ENCODE assay signal across 9 mouse cellular contexts in the genomic region with DNA sequence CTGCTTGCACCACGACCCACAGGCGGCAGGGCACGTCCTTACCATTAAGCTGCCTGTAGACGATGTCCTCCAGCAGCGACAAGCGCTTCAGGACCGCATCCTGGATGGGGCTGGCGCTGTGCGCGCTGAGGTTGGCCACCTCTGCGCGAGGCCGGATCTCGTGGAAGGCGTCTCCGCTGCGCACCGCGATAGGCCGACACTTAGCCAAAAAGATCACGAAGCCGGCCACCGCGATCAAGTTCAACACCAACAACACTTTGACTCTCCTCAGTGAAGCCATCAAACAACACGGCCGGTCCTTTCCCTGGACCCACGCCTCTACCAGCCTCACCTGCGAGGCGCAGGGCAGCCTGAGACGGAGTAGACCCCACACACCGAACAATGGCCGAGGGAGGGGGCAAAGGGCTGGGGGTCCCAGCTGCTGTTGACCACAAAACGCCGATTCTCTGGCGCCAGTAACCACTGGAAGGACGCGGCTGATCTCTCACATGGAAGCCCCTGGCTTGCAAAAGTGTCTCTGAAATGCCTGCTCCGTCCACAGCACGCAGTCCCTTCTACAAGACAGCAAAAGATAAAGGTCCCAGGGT. TPM values are rescaled to one million over a fixed set of nuclear protein-coding genes. Genes with fewer than 3 reads are reported as not detected.
DNase-seq lines count a peak whose midpoint lies in the region; ATAC-seq lines count a peak whose summit lies in the region.
"Had no signal": no experiment of that assay in that cellular context is flagged by ENCODE, and none has a peak within 500 bp of the region (broad histone marks: within the 10 kb centered on the region; RNA-seq: fewer than 3 reads in every experiment).

No protein-coding gene starts in this region.

- H3K27ac ChIP-seq in embryonic facial prominence, embryonic 14.5 days (replicated peaks; ENCODE audit: low read depth, low read length): no peak overlapping the region

- peak; percentile 29 for DNase-seq in kidney, postnatal 10 days
- DNase-seq in kidney, adult 8-10 months: no peak
- DNase-seq in adrenal gland, postnatal 14 days: peak; percentile 20
- peak; percentile 19 for DNase-seq in embryonic facial prominence, embryonic 14.5 days (ENCODE audit: low spot score)
- peak; percentile 12 to 21 for DNase-seq in heart, postnatal 36 days
- DNase-seq in lung, postnatal 4 days: peak; percentile 3 to 23
- DNase-seq in urinary bladder, postnatal 10 days (ENCODE audit: low spot score): no peak

- intact Hi-C loops in heart, postnatal 36 days (cut with DNase I): loop anchor here (2.0 to 10.0 kb wide), 5 partner anchors 42 to 442 kb away; no protein-coding TSS in a partner anchor

- no peaks in the 10 kb centered on the region for H3K9me3 ChIP-seq in embryonic facial prominence, embryonic 14.5 days (ENCODE audit: control insufficient read depth, low read length)

- under 1% methylated on average over 35 of the region's 39 CpGs for WGBS in embryonic facial prominence, embryonic 14.5 days

- peaks cover 29% of the 10 kb centered on the region for H3K27me3 ChIP-seq in embryonic facial prominence, embryonic 14.5 days (replicated peaks; ENCODE audit: control insufficient read depth, insufficient read depth, low read length)

- no peaks in the 10 kb centered on the region for H3K36me3 ChIP-seq in embryonic facial prominence, embryonic 14.5 days (ENCODE audit: control insufficient read depth, insufficient read depth, low read length)

- peak overlapping the region; percentile 56 for H3K9ac ChIP-seq in embryonic facial prominence, embryonic 14.5 days (ENCODE audit: low read depth, low read length)

- peak overlapping the region; percentile 72 for H3K4me2 ChIP-seq in embryonic facial prominence, embryonic 14.5 days (ENCODE audit: low read depth, low read length)

- H3K4me3 ChIP-seq in embryonic facial prominence, embryonic 14.5 days (ENCODE audit: low read depth, low read length): peak overlapping the region; percentile 52

- H3K4me1 ChIP-seq in embryonic facial prominence, embryonic 14.5 days (ENCODE audit: control insufficient read depth, insufficient read depth, low read length): peaks cover 6% of the 10 kb centered on the region; the same call in 1 of the 2 replicates

- ATAC-seq in embryonic facial prominence, embryonic 14.5 days (ENCODE audit: low read depth): 0 out of 2 replicates have a peak, but pooled peaks have one; percentile 17
- ATAC-seq in inflammation-experienced regulatory T-cells, adult 6 months: no peak

RNA-seq across cellular contexts. Expression of gene Galnt17, which starts 1.9 kb away (rescaled TPM):
- total RNA-seq in adrenal gland, postnatal 14 days (2021): 4.7 and 5.4 TPM in 2 replicates
- 4.1 TPM in 2 replicates for polyA plus RNA-seq in embryonic facial prominence, embryonic 14.5 days (2014; fragmentation: Nextera tagmentation; extraction: Ambion mirVana)
- total RNA-seq in heart, postnatal 36 days (2021): 1 to 10 TPM; 4.1 to 5.7 TPM
- polyA plus RNA-seq in inflammation-experienced regulatory T-cells, adult 6 months (2017; shearing (Covaris generic)): not detected
- total RNA-seq: hematopoietic stem cell, adult 5-6 weeks had no signal

Comparison
In these comparisons a context has a peak if more than half of its experiments do, and no peak if none do; other contexts are left out.
1. DNase-seq: peak in kidney, postnatal 10 days (single experiment), adrenal gland, postnatal 14 days (single experiment), embryonic facial prominence, embryonic 14.5 days (single experiment), heart, postnatal 36 days (2 of 2) and lung, postnatal 4 days (2 of 2); none in kidney, adult 8-10 months (0 of 2) and urinary bladder, postnatal 10 days (single experiment).